Mouse (Mus musculus): Measurements from ENCODE around the gene Gm3095.
"Not testable (repeated sequence)": the region's sequence is repeated elsewhere in the genome, so short reads cannot be mapped to it uniquely, and the experiment has no call there.

Gene Gm3095

GRCm38 (mm10) chr14:3963247-3963646 lies at the start of gene Gm3095:
Gm3095 (plus strand) TSS chr14:3963547.
- not testable (repeated sequence) for DNase-seq (ENCODE audit: low spot score)

- DNase-seq (ENCODE audit: low spot score): not testable (repeated sequence)
Measured at GRCm38 (mm10) chr14:3931456-3931855, 31.9 kb upstream of the Gm3095 start, which contains the start of gene Gm3029. Gm3029 (plus strand) TSS chr14:3931756.

- not testable (repeated sequence) for DNase-seq (ENCODE audit: low spot score)
Measured at GRCm38 (mm10) chr14:3998094-3998493, 34.7 kb downstream of the Gm3095 start, which contains the start of gene Gm3099. Gm3099 (plus strand) TSS chr14:3998394.

Data from ovary, postnatal 10 days (tissue).